Mouse (Mus musculus) kidney, embryonic 15.5 days (tissue): ENCODE measurements around the gene Tex33. TPM values are rescaled to one million over a fixed set of nuclear protein-coding genes. Genes with fewer than 3 reads are reported as not detected.

Experiments
- ATAC-seq: fragments of 200-750 bp; cut with Nextera tagmentation; replicated peaks from 2 replicates; pipeline ENCODE4 v1.8.0; 2017; ENCODE audit warnings: moderate TSS enrichment; ENCODE audit not compliant: low FRiP score
- H3K27ac ChIP-seq: fragments of 300-500 bp; sonication (generic); 2 replicates; pipeline ENCODE4 v1.5.1; 2015; ENCODE audit warnings: mild to moderate bottlenecking, inconsistent platforms
- H3K27me3 ChIP-seq: fragments of 300-500 bp; sonication (generic); 2 replicates; pipeline ENCODE4 v1.6.1; 2015; ENCODE audit warnings: inconsistent platforms
- H3K36me3 ChIP-seq: fragments of 300-500 bp; sonication (generic); 2 replicates; pipeline ENCODE4 v1.6.1; 2015; ENCODE audit warnings: inconsistent platforms
- H3K4me1 ChIP-seq: fragments of 300-500 bp; sonication (generic); 2 replicates; pipeline ENCODE4 v1.6.1; 2015; ENCODE audit warnings: inconsistent platforms
- H3K4me2 ChIP-seq: fragments of 300-500 bp; sonication (generic); 2 replicates; pipeline ENCODE4 v1.6.1; 2015; ENCODE audit warnings: moderate library complexity, mild to moderate bottlenecking, inconsistent platforms
- H3K4me3 ChIP-seq: fragments of 300-500 bp; sonication (generic); replicated peaks from 2 replicates; pipeline ENCODE4 v1.5.1; 2015; ENCODE audit warnings: mild to moderate bottlenecking, inconsistent platforms
- H3K9ac ChIP-seq: fragments of 300-500 bp; sonication (generic); 2 replicates; pipeline ENCODE4 v1.6.1; 2015; ENCODE audit warnings: mild to moderate bottlenecking, inconsistent platforms
- H3K9me3 ChIP-seq: fragments of 300-500 bp; sonication (generic); replicated peaks from 2 replicates; pipeline ENCODE4 v1.6.1; 2016; ENCODE audit warnings: inconsistent platforms
- WGBS: fragments of 180-500 bp; shearing (Covaris S2); methylation state at CpG from one replicate; pipeline ENCODE4 v1.1.7; 2015; ENCODE audit warnings: mixed read lengths; 5-methylcytosine and 5-hydroxymethylcytosine counted together
- polyA plus RNA-seq: library from polyadenylated mRNA; unstranded; fragments of >200 nt; fragmentation: Nextera tagmentation; extraction: Ambion mirVana; gene quantifications from 2 replicates; pipeline ENCODE4 v1.2.1, GENCODE M21; 2015

The Tex33 gene
- polyA plus RNA-seq, 1 experiment from 2014 or later = not detected

DNA sequence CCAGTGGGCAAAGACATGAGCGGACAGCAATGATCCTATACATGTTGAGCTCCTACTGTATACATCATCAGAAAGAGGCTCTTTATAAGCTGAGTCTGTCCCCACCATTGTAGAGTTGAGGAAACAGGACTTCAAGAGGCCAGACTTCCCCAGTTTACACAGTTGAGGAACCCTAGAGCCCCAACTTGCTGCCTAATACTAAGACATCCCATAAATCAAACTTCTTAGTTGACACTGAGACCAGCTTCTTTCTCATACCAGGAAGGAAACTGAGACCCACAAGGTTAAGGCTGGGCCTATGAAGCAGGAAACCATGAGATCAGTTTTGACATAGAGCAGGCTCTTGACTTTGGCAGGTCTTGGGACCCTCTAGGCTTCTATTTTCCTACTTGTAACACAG lies 10.1 kb downstream of the Tex33 start:
- H3K9me3 ChIP-seq = no peaks in the 10 kb centered on the region
- no peaks in the 10 kb centered on the region for H3K4me1 ChIP-seq
- H3K36me3 ChIP-seq = no peaks in the 10 kb centered on the region
- no peak for ATAC-seq
- 83% methylated on average over 1 of the region's 1 CpGs for WGBS
- no peaks in the 10 kb centered on the region for H3K27me3 ChIP-seq
- no peak overlapping the region for H3K4me2 ChIP-seq
- no peak overlapping the region for H3K9ac ChIP-seq
- no peak overlapping the region for H3K27ac ChIP-seq
- H3K4me3 ChIP-seq = no peak overlapping the region

DNA sequence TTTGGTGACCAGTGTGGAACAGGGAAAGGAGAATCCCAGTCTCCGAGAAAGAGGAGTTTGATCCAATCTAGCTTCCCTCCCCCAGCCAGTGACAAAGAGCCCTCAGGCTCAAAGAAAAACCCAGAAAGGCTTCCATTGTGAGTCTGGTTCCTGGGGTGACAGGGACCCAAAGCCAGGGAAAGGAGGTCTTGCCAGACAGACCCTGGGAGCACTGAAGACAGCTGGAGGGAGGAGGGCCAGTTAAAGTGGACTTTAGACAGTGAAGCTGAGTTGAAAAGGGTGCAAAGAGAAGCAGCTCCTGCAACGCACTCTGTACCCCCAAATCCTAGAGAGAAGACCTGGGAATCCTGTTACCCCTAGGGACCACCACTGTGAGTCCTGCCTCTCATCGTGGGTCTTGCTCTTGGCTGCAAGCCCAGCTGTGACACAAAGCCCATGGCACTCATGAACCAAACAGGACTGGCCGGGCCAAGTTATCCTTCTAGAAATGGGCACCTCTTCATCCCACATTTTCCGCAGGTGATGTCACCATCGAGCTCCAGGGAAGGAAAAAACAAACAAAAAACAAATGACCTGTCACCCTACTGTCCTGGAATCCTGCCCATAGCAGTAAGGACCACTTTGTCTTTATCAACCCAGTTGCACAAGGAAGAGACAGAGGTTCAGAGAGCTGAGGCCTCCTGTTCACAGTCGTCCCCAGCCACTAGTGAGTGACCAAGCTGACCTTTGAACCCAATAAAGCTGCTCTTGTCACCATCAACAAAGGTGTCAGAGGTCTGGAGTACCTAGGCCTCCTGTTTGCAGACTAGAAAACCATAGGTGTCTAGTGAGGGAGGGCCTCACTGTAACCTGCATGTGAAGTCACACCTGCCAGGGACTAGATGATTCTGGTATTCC lies 11.2 kb downstream of the Tex33 start:
- H3K4me1 ChIP-seq = no peaks in the 10 kb centered on the region
- H3K4me2 ChIP-seq = no peak overlapping the region
- H3K9me3 ChIP-seq = no peaks in the 10 kb centered on the region
- no peaks in the 10 kb centered on the region for H3K36me3 ChIP-seq
- no peak for ATAC-seq
- H3K27me3 ChIP-seq = no peaks in the 10 kb centered on the region
- H3K27ac ChIP-seq = no peak overlapping the region
- no peak overlapping the region for H3K4me3 ChIP-seq
- H3K9ac ChIP-seq = no peak overlapping the region
- 68% methylated on average over 7 of the region's 7 CpGs for WGBS

DNA sequence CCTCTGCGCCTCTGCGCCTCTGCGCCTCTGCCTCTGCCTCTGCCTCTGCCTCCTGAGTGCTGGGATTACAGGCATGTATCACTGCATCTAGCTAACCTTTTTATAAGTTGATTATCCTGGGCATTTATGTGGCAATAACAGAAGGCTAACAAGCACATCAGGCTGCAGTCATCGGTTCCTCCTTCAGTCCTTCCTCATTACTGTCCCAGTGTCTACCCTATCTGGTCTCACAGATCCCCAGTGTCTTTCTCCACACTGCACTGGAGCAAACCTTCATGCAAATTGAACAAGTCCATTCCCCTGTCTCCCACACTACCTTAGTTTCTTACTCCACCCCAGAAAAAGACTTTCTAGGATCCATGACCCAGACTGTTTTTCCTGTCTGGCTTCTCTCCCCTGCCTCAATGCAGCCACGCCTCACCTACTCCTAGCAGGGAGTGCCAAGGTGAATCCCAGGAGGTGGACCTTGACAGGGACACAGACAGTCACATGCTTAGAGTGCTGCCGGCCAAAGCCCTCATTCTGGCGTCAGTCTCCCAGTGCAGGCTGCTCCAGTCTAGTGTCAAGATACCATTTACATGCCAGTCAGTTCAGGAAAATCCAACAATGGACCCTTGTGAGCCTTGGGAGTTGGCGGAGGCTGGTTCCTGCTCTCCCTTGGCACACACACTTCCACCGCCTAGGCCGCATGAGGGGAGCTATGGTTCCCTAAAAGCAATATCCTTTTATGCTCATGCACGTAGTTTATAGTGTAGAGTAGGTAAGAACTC lies 12.1 kb downstream of the Tex33 start:
- 81% methylated on average over 11 of the region's 11 CpGs for WGBS
- Histone ChIP-seq H3K4me3 (no peak overlapping the region), H3K36me3 (no peaks in the 10 kb centered on the region), H3K4me2 (no peak overlapping the region), H3K27ac (no peak overlapping the region), H3K4me1 (no peaks in the 10 kb centered on the region), H3K9me3 (no peaks in the 10 kb centered on the region), H3K9ac (no peak overlapping the region), H3K27me3 (no peaks in the 10 kb centered on the region)
- ATAC-seq = no peak

DNA sequence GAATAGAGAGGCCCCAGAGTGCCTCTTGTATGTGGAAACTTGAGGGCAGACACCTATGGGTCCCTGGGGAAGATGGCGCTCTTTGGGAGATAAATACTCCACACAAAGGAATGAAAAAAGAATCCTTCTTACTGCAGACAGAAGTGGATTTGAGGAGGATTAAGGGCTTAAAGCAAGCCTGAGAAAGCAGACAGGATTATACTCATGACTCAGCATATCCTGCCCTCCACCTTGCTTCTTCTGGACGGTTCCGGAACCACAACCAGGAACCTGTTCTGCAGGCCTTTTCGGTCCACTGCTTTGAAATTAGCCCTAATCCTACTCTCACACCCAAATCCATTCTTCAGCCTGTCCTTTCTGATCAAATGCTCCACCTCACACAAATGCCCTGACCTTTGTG lies 13.6 kb downstream of the Tex33 start:
- H3K4me3 ChIP-seq = no peak overlapping the region
- no peak for ATAC-seq
- H3K9ac ChIP-seq = no peak overlapping the region
- no peaks in the 10 kb centered on the region for H3K27me3 ChIP-seq
- H3K27ac ChIP-seq = no peak overlapping the region
- H3K4me1 ChIP-seq = no peaks in the 10 kb centered on the region
- H3K9me3 ChIP-seq = no peaks in the 10 kb centered on the region
- H3K36me3 ChIP-seq = no peaks in the 10 kb centered on the region
- 92% methylated on average over 4 of the region's 4 CpGs for WGBS
- H3K4me2 ChIP-seq = no peak overlapping the region

DNA sequence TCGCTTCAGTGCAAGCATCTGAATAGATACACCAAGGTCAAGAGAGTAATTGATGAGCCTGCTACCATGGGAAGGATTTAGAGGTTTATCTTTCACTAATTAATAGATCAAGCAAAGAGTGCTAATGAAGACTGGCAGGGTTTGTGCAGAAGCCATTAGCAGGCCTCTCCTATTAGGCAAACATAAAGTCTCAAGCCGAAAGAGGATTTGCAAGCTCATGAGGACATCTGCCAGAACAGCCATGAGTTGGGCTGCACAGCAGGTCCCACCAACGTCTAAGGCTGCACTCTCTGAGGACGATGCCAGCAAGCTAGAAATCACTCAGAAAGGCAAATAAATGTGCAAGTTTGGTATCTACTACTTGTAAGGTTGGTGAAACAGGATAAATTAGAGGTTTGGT lies 15.0 kb downstream of the Tex33 start:
- Histone ChIP-seq H3K9me3 (no peaks in the 10 kb centered on the region), H3K4me3 (no peak overlapping the region), H3K27ac (no peak overlapping the region), H3K36me3 (no peaks in the 10 kb centered on the region), H3K4me1 (no peaks in the 10 kb centered on the region), H3K27me3 (no peaks in the 10 kb centered on the region), H3K4me2 (no peak overlapping the region), H3K9ac (no peak overlapping the region)
- ATAC-seq = no peak
- WGBS = 79% methylated on average over 4 of the region's 4 CpGs

DNA sequence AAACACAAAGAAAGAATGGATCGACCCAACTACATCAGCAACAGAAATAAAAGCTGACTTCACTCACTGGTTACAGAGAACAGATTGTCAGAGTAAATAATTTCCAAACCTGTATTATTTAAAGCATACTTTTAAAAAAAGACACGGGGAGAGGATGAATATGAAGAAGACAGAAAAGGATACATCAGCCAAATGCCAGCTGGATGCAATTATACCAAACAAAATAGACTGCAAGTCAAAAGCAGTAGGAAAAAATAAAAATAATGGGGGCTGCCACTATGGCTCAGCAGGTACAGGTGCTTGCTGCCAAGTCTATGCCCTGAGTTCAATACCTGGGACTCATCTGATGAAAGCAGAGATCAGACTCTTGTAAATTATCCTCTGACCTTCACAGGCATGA lies 15.5 kb downstream of the Tex33 start:
- ATAC-seq = no peak
- H3K4me3 ChIP-seq = no peak overlapping the region
- H3K4me1 ChIP-seq = no peaks in the 10 kb centered on the region
- no peaks in the 10 kb centered on the region for H3K9me3 ChIP-seq
- H3K27ac ChIP-seq = no peak overlapping the region
- no peak overlapping the region for H3K9ac ChIP-seq
- H3K27me3 ChIP-seq = no peaks in the 10 kb centered on the region
- no peaks in the 10 kb centered on the region for H3K36me3 ChIP-seq
- H3K4me2 ChIP-seq = no peak overlapping the region
- WGBS = 82% methylated on average over 2 of the region's 2 CpGs

DNA sequence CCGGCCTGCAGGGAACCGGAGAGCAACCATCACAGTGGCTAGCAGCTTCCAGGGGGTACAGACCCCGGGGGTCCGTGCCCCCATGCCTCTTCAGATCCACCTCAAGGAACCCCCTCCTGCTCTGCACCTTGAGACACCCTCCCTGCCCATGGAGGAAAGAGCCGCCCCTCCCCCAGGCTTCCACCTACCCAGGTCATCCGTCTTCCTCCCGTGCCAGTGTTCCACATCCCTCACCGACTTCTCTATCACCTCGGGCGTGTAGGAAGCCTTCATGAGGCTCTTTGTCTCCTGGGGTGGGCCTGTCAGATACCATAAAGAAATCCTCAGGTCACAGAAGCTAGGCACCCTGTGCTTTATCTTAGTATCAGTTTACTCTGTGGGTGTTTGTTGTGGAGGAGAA lies 17.2 kb downstream of the Tex33 start:
- Histone ChIP-seq H3K36me3 (no peaks in the 10 kb centered on the region), H3K9me3 (no peaks in the 10 kb centered on the region), H3K27me3 (no peaks in the 10 kb centered on the region), H3K27ac (no peak overlapping the region), H3K4me1 (no peaks in the 10 kb centered on the region), H3K4me3 (no peak overlapping the region), H3K4me2 (no peak overlapping the region), H3K9ac (no peak overlapping the region)
- 63% methylated on average over 10 of the region's 10 CpGs for WGBS
- ATAC-seq = no peak

DNA sequence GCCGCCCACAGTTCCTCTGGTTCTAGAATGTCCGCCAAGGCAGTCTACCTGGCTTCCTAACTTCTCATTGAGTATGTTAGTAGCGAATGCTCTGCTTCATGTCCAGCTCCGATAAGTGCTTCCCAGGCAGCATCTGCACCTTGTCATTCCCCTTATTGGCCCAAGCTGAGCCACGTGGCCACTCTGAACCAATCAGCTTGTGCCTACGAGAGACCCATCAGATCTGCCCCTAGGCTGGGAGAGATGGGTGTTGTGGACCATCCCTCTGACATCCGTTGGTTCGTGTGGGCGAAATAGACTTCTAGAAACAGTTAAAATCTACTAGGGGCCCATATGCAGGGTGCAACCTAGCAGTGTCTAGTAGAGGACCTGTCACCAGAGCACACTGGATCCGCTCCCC lies 17.9 kb downstream of the Tex33 start:
- no peak overlapping the region for H3K4me2 ChIP-seq
- H3K9ac ChIP-seq = no peak overlapping the region
- no peak overlapping the region for H3K27ac ChIP-seq
- no peak overlapping the region for H3K4me3 ChIP-seq
- WGBS = 85% methylated on average over 10 of the region's 10 CpGs
- ATAC-seq = no peak
- H3K4me1 ChIP-seq = no peaks in the 10 kb centered on the region
- no peaks in the 10 kb centered on the region for H3K36me3 ChIP-seq
- no peaks in the 10 kb centered on the region for H3K9me3 ChIP-seq
- no peaks in the 10 kb centered on the region for H3K27me3 ChIP-seq

DNA sequence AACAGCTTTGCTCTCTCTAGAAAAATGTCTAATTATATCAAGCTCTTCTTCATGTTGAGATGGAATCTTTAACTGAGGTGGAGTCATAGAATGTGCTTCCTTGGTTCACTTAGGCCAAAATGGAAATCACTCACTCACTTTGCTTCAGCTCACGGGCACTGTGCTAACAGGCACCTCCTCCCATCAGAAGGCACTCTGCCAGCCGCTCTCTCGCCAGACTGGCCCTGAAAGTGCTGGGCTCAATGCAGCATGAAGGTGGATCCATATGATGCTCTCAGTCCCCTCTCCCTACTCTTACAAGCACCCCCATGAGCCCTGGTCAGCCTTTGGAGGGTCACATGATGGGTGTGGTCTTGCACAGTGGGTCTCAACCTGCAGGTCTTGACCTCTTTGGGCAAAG lies 21.5 kb downstream of the Tex33 start:
- Histone ChIP-seq H3K4me3 (no peak overlapping the region), H3K27ac (no peak overlapping the region), H3K4me1 (no peaks in the 10 kb centered on the region), H3K36me3 (no peaks in the 10 kb centered on the region), H3K27me3 (peaks cover 12% of the 10 kb centered on the region), H3K9me3 (no peaks in the 10 kb centered on the region), H3K4me2 (no peak overlapping the region), H3K9ac (no peak overlapping the region)
- ATAC-seq = no peak
- 64% methylated on average over 3 of the region's 3 CpGs for WGBS

DNA sequence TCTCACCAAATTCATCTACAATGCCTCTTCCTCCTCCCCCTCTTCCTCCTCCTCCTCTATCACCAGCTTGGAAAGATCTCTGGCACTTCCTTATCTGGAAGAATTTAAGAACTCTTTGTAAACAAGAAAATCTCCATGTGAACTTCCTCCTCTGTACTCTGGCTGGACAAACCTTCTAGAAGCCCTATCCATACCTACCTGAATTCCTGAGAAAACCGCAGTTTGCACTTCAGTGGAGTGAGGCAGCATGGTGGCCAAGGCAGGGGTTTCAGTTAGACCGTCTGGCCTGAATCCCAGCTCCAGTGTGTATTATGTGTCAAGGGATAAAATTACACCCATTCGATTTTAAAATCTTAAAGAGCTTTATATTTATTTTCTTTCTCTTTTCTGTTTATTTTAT lies 22.9 kb downstream of the Tex33 start:
- Histone ChIP-seq H3K27me3 (peaks cover 26% of the 10 kb centered on the region), H3K27ac (no peak overlapping the region), H3K4me1 (no peaks in the 10 kb centered on the region), H3K4me3 (no peak overlapping the region), H3K4me2 (no peak overlapping the region), H3K36me3 (no peaks in the 10 kb centered on the region), H3K9me3 (no peaks in the 10 kb centered on the region), H3K9ac (no peak overlapping the region)
- WGBS = 49% methylated on average over 3 of the region's 3 CpGs
- ATAC-seq = no peak

DNA sequence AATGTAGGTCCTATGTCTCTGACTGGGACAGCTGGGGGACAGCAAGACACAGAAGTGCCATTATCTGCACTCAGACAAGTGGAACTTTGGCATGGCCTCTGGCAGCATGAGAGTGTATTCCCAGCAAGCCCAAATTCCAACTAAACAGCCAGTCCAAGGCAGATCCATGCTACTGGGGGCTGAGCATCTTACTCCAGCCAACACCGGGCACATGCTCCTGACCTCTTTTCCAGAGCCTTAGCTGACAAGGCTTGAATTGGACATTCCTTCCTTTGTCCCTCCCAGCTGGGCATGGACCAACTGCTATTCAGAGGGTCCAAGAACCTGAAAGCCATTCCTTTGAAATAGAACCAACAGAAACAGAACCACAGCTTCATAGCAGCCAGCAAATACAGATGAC lies 26.1 kb downstream of the Tex33 start:
- peaks cover 39% of the 10 kb centered on the region for H3K27me3 ChIP-seq
- H3K9me3 ChIP-seq = no peaks in the 10 kb centered on the region

DNA sequence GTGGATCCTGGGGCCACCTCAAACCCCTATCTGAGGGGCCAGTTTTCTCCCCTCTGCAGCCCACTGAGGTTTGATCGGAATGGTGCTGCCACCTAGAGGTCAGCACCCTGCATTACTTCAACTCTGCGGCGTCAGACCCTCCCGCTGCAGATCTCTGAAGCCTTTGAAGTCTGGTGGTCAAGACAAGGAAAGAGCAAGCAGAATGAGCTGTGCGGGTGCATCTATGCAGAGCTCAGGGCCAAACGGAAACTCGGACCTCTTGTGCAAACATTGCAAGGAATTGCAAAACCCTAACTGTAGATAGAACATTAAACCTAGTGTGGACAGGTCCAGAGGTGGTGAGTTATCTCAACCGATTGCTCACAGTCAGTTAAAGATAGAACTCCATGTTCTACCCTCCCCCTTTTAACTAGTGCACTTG lies 26.8 kb downstream of the Tex33 start:
- Histone ChIP-seq H3K9ac (no peak overlapping the region), H3K27me3 (peaks cover 39% of the 10 kb centered on the region), H3K9me3 (no peaks in the 10 kb centered on the region), H3K36me3 (no peaks in the 10 kb centered on the region), H3K4me1 (no peaks in the 10 kb centered on the region), H3K27ac (no peak overlapping the region), H3K4me3 (no peak overlapping the region), H3K4me2 (no peak overlapping the region)
- ATAC-seq = no peak
- WGBS = 10% methylated on average over 8 of the region's 8 CpGs

More for the DNA sequence above, 26.1 kb downstream of the Tex33 start:
- H3K36me3 ChIP-seq = no peaks in the 10 kb centered on the region
- H3K4me3 ChIP-seq = no peak overlapping the region
- no peak overlapping the region for H3K27ac ChIP-seq
- WGBS = 81% methylated on average over 1 of the region's 1 CpGs
- ATAC-seq = no peak
- no peak overlapping the region for H3K9ac ChIP-seq
- H3K4me2 ChIP-seq = no peak overlapping the region
- H3K4me1 ChIP-seq = no peaks in the 10 kb centered on the region
